Mouse (Mus musculus) forebrain, postnatal 0 days (tissue): Measurements from ENCODE around the gene Sec23ip. TPM values are rescaled to one million over a fixed set of nuclear protein-coding genes. Genes with fewer than 3 reads are reported as not detected.

Experiments used
- ATAC-seq: fragments of 200-750 bp; cut with Nextera tagmentation; 2 replicates; pipeline ENCODE4 v1.8.0; 2017; ENCODE audit warnings: mild to moderate bottlenecking, moderate library complexity
- DNase-seq: peaks from one replicate; pipeline ENCODE4 v3.0.0-alpha.2; 2015
- H3K27ac ChIP-seq: fragments of 300-500 bp; sonication (generic); 2 replicates; pipeline ENCODE4 v1.5.1; 2014; ENCODE audit warnings: low read depth, mild to moderate bottlenecking, antibody characterized with exemption, low read length, moderate library complexity, mixed read lengths
- H3K27me3 ChIP-seq: fragments of 300-500 bp; sonication (generic); 2 replicates; pipeline ENCODE4 v1.6.1; 2014; ENCODE audit warnings: mild to moderate bottlenecking, low read length, mixed read lengths; ENCODE audit not compliant: insufficient read depth
- H3K36me3 ChIP-seq: fragments of 300-500 bp; sonication (generic); 2 replicates; pipeline ENCODE4 v1.6.1; 2014; ENCODE audit warnings: mild to moderate bottlenecking, moderate library complexity; ENCODE audit not compliant: insufficient read depth
- H3K4me1 ChIP-seq: fragments of 300-500 bp; sonication (generic); 2 replicates; pipeline ENCODE4 v1.6.1; 2014; ENCODE audit warnings: antibody characterized with exemption; ENCODE audit not compliant: insufficient read depth
- H3K4me2 ChIP-seq: fragments of 300-500 bp; sonication (generic); 2 replicates; pipeline ENCODE4 v1.6.1; 2014; ENCODE audit warnings: low read depth, mild to moderate bottlenecking, moderate library complexity
- H3K4me3 ChIP-seq: fragments of 300-500 bp; sonication (generic); 2 replicates; pipeline ENCODE4 v1.5.1; 2014; ENCODE audit warnings: low read depth, low read length, mixed read lengths
- H3K9ac ChIP-seq: fragments of 300-500 bp; sonication (generic); 2 replicates; pipeline ENCODE4 v1.6.1; 2014; ENCODE audit warnings: mild to moderate bottlenecking
- H3K9me3 ChIP-seq: fragments of 300-500 bp; sonication (generic); 2 replicates; pipeline ENCODE4 v1.6.1; 2016; ENCODE audit warnings: low read length
- CTCF ChIP-seq: sonication (generic); IDR thresholded peaks from 2 replicates; pipeline ENCODE4 v1.5.1; 2016; ENCODE audit warnings: antibody characterized with exemption, control low read depth, low read depth
- WGBS: fragments of 180-500 bp; shearing (Covaris S2); extraction: QIAGEN DNeasy Blood & Tissue Kit; methylation state at CpG from one replicate; pipeline ENCODE4 v1.1.7; 2014; 5-methylcytosine and 5-hydroxymethylcytosine counted together
- polyA plus RNA-seq: library from polyadenylated mRNA; unstranded; fragments of >200 nt; fragmentation: Nextera tagmentation; extraction: Ambion mirVana; gene quantifications from 2 replicates; pipeline ENCODE4 v1.2.1, GENCODE M21; 2015
- total RNA-seq: library from RNA; depleted of rRNA; stranded (reverse); fragments of >200 nt; gene quantifications from 2 replicates; pipeline ENCODE4 v1.2.3, GENCODE M21; 2014

The Sec23ip gene
- total and polyA plus RNA-seq, 2 experiments from 2014 or later: 22.0 to 23.8 TPM

GRCm38 (mm10) chr7:128766696-128767095 is 22.0 kb downstream of the Sec23ip start:
- Histone ChIP-seq H3K9me3 (no peaks in the 10 kb centered on the region), H3K36me3 (peaks cover 83% of the 10 kb centered on the region), H3K4me3 (no peak overlapping the region), H3K9ac (no peak overlapping the region), H3K27me3 (no peaks in the 10 kb centered on the region), H3K4me1 (no peaks in the 10 kb centered on the region), H3K4me2 (no peak overlapping the region), H3K27ac (no peak overlapping the region)
- no peak for ATAC-seq
- no peak for DNase-seq
- no peak for TF ChIP-seq CTCF

- ATAC-seq (no peak), DNase-seq (no peak)
- peaks cover 80% of the 10 kb centered on the region for H3K36me3 ChIP-seq
- no peaks in the 10 kb centered on the region for H3K27me3 ChIP-seq
- no peak overlapping the region for H3K27ac ChIP-seq
- TF ChIP-seq CTCF: no peak
- H3K4me3 ChIP-seq: no peak overlapping the region
- H3K9ac ChIP-seq: no peak overlapping the region
- WGBS: 93% methylated on average over 6 of the region's 6 CpGs
- no peaks in the 10 kb centered on the region for H3K9me3 ChIP-seq
- no peaks in the 10 kb centered on the region for H3K4me1 ChIP-seq
- H3K4me2 ChIP-seq: no peak overlapping the region
These were observed 32.5 kb downstream of the Sec23ip start for GRCm38 (mm10) chr7:128777201-128777600.

GRCm38 (mm10) chr7:128779305-128779704 is 34.6 kb downstream of the Sec23ip start:
- no peaks in the 10 kb centered on the region for H3K27me3 ChIP-seq
- 25% methylated on average over 6 of the region's 6 CpGs for WGBS
- no peaks in the 10 kb centered on the region for H3K9me3 ChIP-seq
- no peak overlapping the region for H3K27ac ChIP-seq
- DNase-seq (peak; percentile 93), ATAC-seq (peak; percentile 93)
- no peak overlapping the region for H3K4me3 ChIP-seq
- H3K9ac ChIP-seq: no peak overlapping the region
- H3K36me3 ChIP-seq: peaks cover 70% of the 10 kb centered on the region
- no peak overlapping the region for H3K4me2 ChIP-seq
- no peaks in the 10 kb centered on the region for H3K4me1 ChIP-seq
- peak; percentile 92 for TF ChIP-seq CTCF

GRCm38 (mm10) chr7:128781846-128782245 is 37.1 kb downstream of the Sec23ip start:
- no peak overlapping the region for H3K27ac ChIP-seq
- no peaks in the 10 kb centered on the region for H3K27me3 ChIP-seq
- H3K4me3 ChIP-seq: no peak overlapping the region
- 95% methylated on average over 3 of the region's 3 CpGs for WGBS
- DNase-seq: no peak
- no peaks in the 10 kb centered on the region; the same call in 1 of the 2 replicates for H3K9me3 ChIP-seq
- TF ChIP-seq CTCF: no peak
- H3K36me3 ChIP-seq: peaks cover 62% of the 10 kb centered on the region
- no peak overlapping the region for H3K9ac ChIP-seq
- no peak for ATAC-seq
- no peaks in the 10 kb centered on the region for H3K4me1 ChIP-seq
- no peak overlapping the region for H3K4me2 ChIP-seq

- DNase-seq: no peak
- H3K4me1 ChIP-seq: no peaks in the 10 kb centered on the region
- no peak for ATAC-seq
- H3K4me3 ChIP-seq: no peak overlapping the region
- H3K27me3 ChIP-seq: no peaks in the 10 kb centered on the region
- no peak for TF ChIP-seq CTCF
- 90% methylated on average over 4 of the region's 4 CpGs for WGBS
- H3K36me3 ChIP-seq: peaks cover 9% of the 10 kb centered on the region
- H3K27ac ChIP-seq: no peak overlapping the region
- H3K9me3 ChIP-seq: no peaks in the 10 kb centered on the region; the same call in 1 of the 2 replicates
- no peak overlapping the region for H3K4me2 ChIP-seq
- no peak overlapping the region for H3K9ac ChIP-seq
These were observed 45.3 kb downstream of the Sec23ip start for GRCm38 (mm10) chr7:128790045-128790444.

- Histone ChIP-seq H3K9me3 (no peaks in the 10 kb centered on the region), H3K9ac (no peak overlapping the region), H3K27me3 (no peaks in the 10 kb centered on the region), H3K4me2 (no peak overlapping the region), H3K36me3 (no peaks in the 10 kb centered on the region), H3K4me1 (no peaks in the 10 kb centered on the region), H3K27ac (no peak overlapping the region), H3K4me3 (no peak overlapping the region)
- WGBS: 79% methylated on average over 4 of the region's 4 CpGs
- TF ChIP-seq CTCF: no peak
- no peak for DNase-seq
- no peak for ATAC-seq
These were observed 48.7 kb downstream of the Sec23ip start for GRCm38 (mm10) chr7:128793464-128793863.

GRCm38 (mm10) chr7:128824986-128825563 is 80.3 kb downstream of the Sec23ip start:
- no peaks in the 10 kb centered on the region for H3K9me3 ChIP-seq
- ATAC-seq (no peak), DNase-seq (no peak)
- no peak overlapping the region for H3K4me3 ChIP-seq
- 78% methylated on average over 5 of the region's 5 CpGs for WGBS
- H3K27me3 ChIP-seq: no peaks in the 10 kb centered on the region
- no peaks in the 10 kb centered on the region for H3K4me1 ChIP-seq
- no peak overlapping the region for H3K4me2 ChIP-seq
- H3K9ac ChIP-seq: no peak overlapping the region
- no peak for TF ChIP-seq CTCF
- H3K27ac ChIP-seq: no peak overlapping the region
- no peaks in the 10 kb centered on the region for H3K36me3 ChIP-seq
